Mouse (Mus musculus): Measurements from ENCODE around the gene Slc25a30. TPM values are rescaled to one million over a fixed set of nuclear protein-coding genes. Genes with fewer than 3 reads are reported as not detected.

Slc25a30 gene
- polyA plus RNA-seq, 1 experiment from 2014 or later, result 22.7 TPM

DNA sequence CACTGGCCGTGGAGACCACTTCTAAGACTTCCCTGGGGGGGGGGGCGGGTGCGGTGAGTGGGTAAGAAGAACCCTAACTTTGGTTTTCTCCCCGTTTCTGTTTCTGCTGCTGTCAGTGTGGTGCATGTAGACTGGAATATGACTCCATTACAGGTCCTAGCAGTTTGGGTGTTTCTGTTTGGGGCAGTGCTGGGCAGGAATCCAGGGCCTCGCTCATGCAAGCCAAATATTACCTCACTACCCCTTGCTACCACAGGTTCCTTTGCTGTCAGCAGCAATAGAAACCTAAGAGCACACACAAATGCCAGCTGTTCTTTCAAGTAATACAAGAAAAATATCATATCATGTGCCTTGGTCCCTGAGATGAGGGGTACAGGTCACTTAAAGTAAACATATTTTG lies 33.2 kb upstream of the Slc25a30 start:
- no peak overlapping the region for H3K9ac ChIP-seq (ENCODE audit: low read depth, low read length)
- H3K4me3 ChIP-seq (replicated peaks; ENCODE audit: low read depth, low read length), result no peak overlapping the region
- WGBS, result 81% methylated on average over 5 of the region's 5 CpGs
- no peak overlapping the region for H3K4me2 ChIP-seq (ENCODE audit: low read length)
- no peaks in the 10 kb centered on the region for H3K9me3 ChIP-seq (replicated peaks; ENCODE audit: low read length)
- H3K4me1 ChIP-seq (replicated peaks; ENCODE audit: insufficient read depth, low read length), result no peaks in the 10 kb centered on the region
- no peak overlapping the region for H3K27ac ChIP-seq
- DNase-seq (ENCODE audit: low spot score) (no peak), ATAC-seq (replicated peaks; ENCODE audit: low FRiP score, low read depth) (no peak)
- no peaks in the 10 kb centered on the region for H3K36me3 ChIP-seq (ENCODE audit: insufficient read depth, low read length)
- H3K27me3 ChIP-seq (ENCODE audit: insufficient read depth, low read length), result no peaks in the 10 kb centered on the region
- TF ChIP-seq CTCF (IDR thresholded peaks at IDR 0.05; ENCODE audit: low read depth), result no peak

DNA sequence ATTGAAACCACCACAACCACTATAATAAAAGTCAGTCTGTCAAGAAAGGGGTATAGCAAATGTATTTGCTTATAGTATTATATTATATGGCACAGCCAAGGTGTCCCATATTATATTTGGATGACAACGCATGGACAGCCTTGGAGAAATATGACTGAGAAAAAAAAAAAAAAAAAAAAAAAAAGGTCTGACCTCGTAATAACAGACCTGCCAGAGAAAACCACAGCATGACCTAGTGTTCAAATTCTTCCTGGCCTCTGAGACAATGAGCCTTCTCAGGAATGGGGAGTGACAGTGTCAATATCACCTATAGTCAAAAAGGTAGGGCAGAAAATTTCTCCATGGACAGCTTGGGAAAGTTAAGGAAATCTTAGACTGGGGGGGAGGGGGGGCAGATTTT lies 32.5 kb upstream of the Slc25a30 start:
- DNase-seq (ENCODE audit: low spot score) (no peak), ATAC-seq (replicated peaks; ENCODE audit: low FRiP score, low read depth) (no peak)
- Histone ChIP-seq H3K9ac (ENCODE audit: low read depth, low read length) (no peak overlapping the region), H3K4me1 (replicated peaks; ENCODE audit: insufficient read depth, low read length) (no peaks in the 10 kb centered on the region), H3K27ac (no peak overlapping the region), H3K4me2 (ENCODE audit: low read length) (no peak overlapping the region), H3K4me3 (replicated peaks; ENCODE audit: low read depth, low read length) (no peak overlapping the region), H3K27me3 (ENCODE audit: insufficient read depth, low read length) (no peaks in the 10 kb centered on the region), H3K9me3 (replicated peaks; ENCODE audit: low read length) (no peaks in the 10 kb centered on the region), H3K36me3 (ENCODE audit: insufficient read depth, low read length) (no peaks in the 10 kb centered on the region)
- WGBS, result 90% methylated on average over 2 of the region's 2 CpGs
- TF ChIP-seq CTCF (IDR thresholded peaks at IDR 0.05; ENCODE audit: low read depth), result no peak

DNA sequence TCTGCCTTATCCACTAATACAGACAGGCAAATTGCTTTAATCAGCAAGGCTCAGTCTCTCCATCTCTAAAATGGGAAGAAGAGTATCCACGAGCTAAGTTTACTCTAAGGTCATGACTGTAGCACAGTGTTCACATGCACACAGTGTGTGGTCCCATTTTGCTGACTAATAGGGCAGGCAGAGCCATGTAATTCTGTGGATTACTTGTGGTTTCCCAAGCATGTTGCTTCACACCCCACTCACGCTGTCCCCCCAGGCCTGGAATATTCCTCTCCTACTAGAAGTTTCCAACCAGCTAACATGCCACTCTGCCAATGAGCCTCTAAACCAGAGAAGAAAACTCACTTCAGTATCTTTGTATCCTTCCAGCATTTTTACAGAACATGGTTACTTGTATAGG lies 31.7 kb upstream of the Slc25a30 start:
- H3K27me3 ChIP-seq (ENCODE audit: insufficient read depth, low read length), result no peaks in the 10 kb centered on the region
- no peaks in the 10 kb centered on the region for H3K9me3 ChIP-seq (replicated peaks; ENCODE audit: low read length)
- no peak for TF ChIP-seq CTCF (IDR thresholded peaks at IDR 0.05; ENCODE audit: low read depth)
- no peak overlapping the region for H3K4me3 ChIP-seq (replicated peaks; ENCODE audit: low read depth, low read length)
- no peak overlapping the region for H3K4me2 ChIP-seq (ENCODE audit: low read length)
- ATAC-seq (replicated peaks; ENCODE audit: low FRiP score, low read depth) (no peak), DNase-seq (ENCODE audit: low spot score) (no peak)
- no peak overlapping the region for H3K9ac ChIP-seq (ENCODE audit: low read depth, low read length)
- 89% methylated on average over 2 of the region's 2 CpGs for WGBS
- H3K27ac ChIP-seq, result no peak overlapping the region
- H3K36me3 ChIP-seq (ENCODE audit: insufficient read depth, low read length), result no peaks in the 10 kb centered on the region
- no peaks in the 10 kb centered on the region for H3K4me1 ChIP-seq (replicated peaks; ENCODE audit: insufficient read depth, low read length)

DNA sequence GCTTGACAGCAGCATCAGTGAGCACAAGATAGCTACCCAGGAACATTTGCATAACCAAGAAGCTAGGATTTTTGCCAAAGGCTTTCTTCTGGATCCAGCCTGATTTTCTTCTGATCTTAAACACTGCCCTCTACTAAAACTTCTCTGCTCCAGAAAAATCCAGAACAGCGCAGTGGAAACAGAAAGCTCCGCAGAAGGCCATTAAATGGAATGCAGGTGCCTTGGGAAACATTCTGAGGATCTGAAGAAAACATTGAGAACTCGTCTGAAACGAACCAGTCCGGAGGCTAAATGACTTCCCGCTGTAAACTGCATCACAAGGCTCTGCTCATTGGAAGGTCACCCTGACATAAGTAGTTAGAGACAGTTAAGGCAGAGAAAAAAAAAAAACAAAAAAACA lies 23.1 kb upstream of the Slc25a30 start:
- no peak for TF ChIP-seq CTCF (IDR thresholded peaks at IDR 0.05; ENCODE audit: low read depth)
- DNase-seq (ENCODE audit: low spot score) (no peak), ATAC-seq (replicated peaks; ENCODE audit: low FRiP score, low read depth) (no peak)
- Histone ChIP-seq H3K4me3 (replicated peaks; ENCODE audit: low read depth, low read length) (no peak overlapping the region), H3K9ac (ENCODE audit: low read depth, low read length) (no peak overlapping the region), H3K4me2 (ENCODE audit: low read length) (no peak overlapping the region), H3K9me3 (replicated peaks; ENCODE audit: low read length) (no peaks in the 10 kb centered on the region), H3K4me1 (replicated peaks; ENCODE audit: insufficient read depth, low read length) (no peaks in the 10 kb centered on the region), H3K27me3 (ENCODE audit: insufficient read depth, low read length) (no peaks in the 10 kb centered on the region), H3K27ac (0 out of 2 replicates have a peak overlapping the region, but pooled peaks have one; percentile 19), H3K36me3 (ENCODE audit: insufficient read depth, low read length) (no peaks in the 10 kb centered on the region)
- 61% methylated on average over 6 of the region's 6 CpGs for WGBS

DNA sequence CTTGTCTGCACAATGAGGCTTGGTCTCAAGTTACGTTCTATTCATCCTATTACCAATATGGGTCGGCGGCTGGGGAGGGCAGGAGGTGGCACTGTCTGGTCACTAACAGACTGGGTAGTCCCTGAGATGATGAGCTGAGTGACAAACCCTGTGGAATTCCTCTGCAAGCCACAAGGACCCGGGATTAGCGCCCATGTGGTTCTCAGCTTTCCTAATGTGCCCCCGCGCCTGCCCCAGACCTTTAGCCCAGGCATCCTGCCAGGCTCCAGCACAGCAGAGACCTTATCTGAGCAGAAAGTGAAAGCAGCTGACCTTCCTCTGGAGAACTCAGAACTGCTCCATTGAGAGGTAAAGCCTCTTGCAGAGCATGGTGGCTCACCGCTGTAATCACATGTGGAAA lies 21.0 kb upstream of the Slc25a30 start:
- Histone ChIP-seq H3K27me3 (ENCODE audit: insufficient read depth, low read length) (no peaks in the 10 kb centered on the region), H3K9me3 (replicated peaks; ENCODE audit: low read length) (no peaks in the 10 kb centered on the region), H3K4me1 (replicated peaks; ENCODE audit: insufficient read depth, low read length) (no peaks in the 10 kb centered on the region), H3K4me2 (ENCODE audit: low read length) (no peak overlapping the region), H3K36me3 (ENCODE audit: insufficient read depth, low read length) (no peaks in the 10 kb centered on the region), H3K9ac (ENCODE audit: low read depth, low read length) (no peak overlapping the region), H3K4me3 (replicated peaks; ENCODE audit: low read depth, low read length) (no peak overlapping the region), H3K27ac (no peak overlapping the region)
- TF ChIP-seq CTCF (IDR thresholded peaks at IDR 0.05; ENCODE audit: low read depth), result no peak
- 59% methylated on average over 8 of the region's 8 CpGs for WGBS
- ATAC-seq (replicated peaks; ENCODE audit: low FRiP score, low read depth) (no peak), DNase-seq (ENCODE audit: low spot score) (no peak)

DNA sequence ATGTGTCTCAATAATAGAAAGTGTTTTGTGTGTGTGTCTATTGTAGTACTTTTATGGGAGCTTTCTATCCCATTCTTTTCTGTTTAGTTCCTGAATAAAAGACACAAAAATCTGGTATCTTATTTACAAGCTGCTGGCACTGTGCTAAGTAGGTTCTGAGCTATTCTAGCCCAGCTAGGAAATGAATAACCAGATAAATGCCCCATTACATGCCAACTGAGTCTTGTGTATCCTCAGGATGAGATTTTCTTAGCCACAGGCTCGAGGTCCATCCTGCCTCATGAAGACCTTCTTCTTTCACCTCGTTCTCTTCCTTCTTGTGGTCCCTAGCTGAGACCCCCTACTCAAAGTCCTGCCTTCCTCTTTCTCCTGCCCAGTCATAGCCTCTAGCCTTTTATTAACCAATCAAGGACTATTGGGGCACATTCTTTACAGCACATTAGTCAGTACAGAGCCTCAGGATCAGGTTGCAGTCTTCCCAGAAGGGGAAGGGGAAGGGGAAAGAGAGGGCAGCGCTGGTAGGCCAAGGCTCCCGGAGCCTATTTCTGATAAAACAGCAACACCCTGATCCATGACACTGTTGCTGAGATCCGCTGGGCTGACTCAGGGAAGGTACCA lies 11.0 kb upstream of the Slc25a30 start:
- Histone ChIP-seq H3K9me3 (replicated peaks; ENCODE audit: low read length) (no peaks in the 10 kb centered on the region), H3K4me3 (replicated peaks; ENCODE audit: low read depth, low read length) (no peak overlapping the region), H3K9ac (ENCODE audit: low read depth, low read length) (no peak overlapping the region), H3K27ac (peak overlapping the region; percentile 64; the same call in 1 of the 2 replicates), H3K4me1 (replicated peaks; ENCODE audit: insufficient read depth, low read length) (no peaks in the 10 kb centered on the region; the same call in 1 of the 2 replicates), H3K4me2 (ENCODE audit: low read length) (no peak overlapping the region), H3K36me3 (ENCODE audit: insufficient read depth, low read length) (no peaks in the 10 kb centered on the region), H3K27me3 (ENCODE audit: insufficient read depth, low read length) (no peaks in the 10 kb centered on the region)
- peak; percentile 65 for ATAC-seq (replicated peaks; ENCODE audit: low FRiP score, low read depth)
- DNase-seq (ENCODE audit: low spot score), result peak; percentile 55
- 21% methylated on average over 5 of the region's 5 CpGs for WGBS
- no peak for TF ChIP-seq CTCF (IDR thresholded peaks at IDR 0.05; ENCODE audit: low read depth)

DNA sequence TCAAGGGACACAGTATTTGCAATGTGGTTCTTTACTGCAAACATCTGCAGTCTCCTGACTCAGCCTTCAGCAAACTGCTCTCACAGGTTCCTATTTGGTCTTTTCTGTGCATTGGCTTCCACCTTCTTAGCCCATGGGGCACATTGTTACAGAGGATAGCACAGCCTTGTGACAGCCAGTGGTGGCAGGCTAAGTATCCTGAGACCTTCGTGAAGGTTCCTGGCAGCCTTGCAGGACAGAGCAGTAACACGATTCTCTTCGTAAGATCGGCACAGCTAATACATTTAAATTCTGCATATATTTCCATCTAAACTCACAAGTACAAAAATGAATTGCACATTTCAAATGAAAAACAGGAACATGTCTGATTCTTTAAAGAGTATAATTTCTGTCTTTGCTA lies 9.1 kb upstream of the Slc25a30 start:
- Histone ChIP-seq H3K4me1 (replicated peaks; ENCODE audit: insufficient read depth, low read length) (no peaks in the 10 kb centered on the region; the same call in 1 of the 2 replicates), H3K9me3 (replicated peaks; ENCODE audit: low read length) (no peaks in the 10 kb centered on the region), H3K9ac (ENCODE audit: low read depth, low read length) (no peak overlapping the region), H3K36me3 (ENCODE audit: insufficient read depth, low read length) (no peaks in the 10 kb centered on the region), H3K27ac (no peak overlapping the region), H3K4me3 (replicated peaks; ENCODE audit: low read depth, low read length) (no peak overlapping the region), H3K27me3 (ENCODE audit: insufficient read depth, low read length) (no peaks in the 10 kb centered on the region), H3K4me2 (ENCODE audit: low read length) (no peak overlapping the region)
- TF ChIP-seq CTCF (IDR thresholded peaks at IDR 0.05; ENCODE audit: low read depth), result no peak
- DNase-seq (ENCODE audit: low spot score) (no peak), ATAC-seq (replicated peaks; ENCODE audit: low FRiP score, low read depth) (no peak)
- 78% methylated on average over 4 of the region's 4 CpGs for WGBS

Measured in kidney, postnatal 0 days (tissue).